Mouse (Mus musculus) kidney, adult 18-20 months (tissue): ENCODE measurements around the gene 9930111J21Rik2.
"Not testable (repeated sequence)": the region's sequence is repeated elsewhere in the genome, so short reads cannot be mapped to it uniquely, and the experiment has no call there.

Source experiments
- DNase-seq: peaks from one replicate; pipeline ENCODE4 v3.0.0; 2021

Gene 9930111J21Rik2

GRCm38 (mm10) chr11:49076001-49076757 is 25.1 kb upstream of the 9930111J21Rik2 start, which contains the start of gene Ifi47:
Ifi47 (plus strand) TSS chr11:49076587.
- peak; percentile 33 for DNase-seq

GRCm38 (mm10) chr11:49068358-49068757 is 17.3 kb upstream of the 9930111J21Rik2 start:
- no peak for DNase-seq

GRCm38 (mm10) chr11:49063713-49064469 is 12.8 kb upstream of the 9930111J21Rik2 start, which contains the start of gene Tgtp2:
Tgtp2 (minus strand) TSS chr11:49064206.
- not testable (repeated sequence) for DNase-seq

DNA sequence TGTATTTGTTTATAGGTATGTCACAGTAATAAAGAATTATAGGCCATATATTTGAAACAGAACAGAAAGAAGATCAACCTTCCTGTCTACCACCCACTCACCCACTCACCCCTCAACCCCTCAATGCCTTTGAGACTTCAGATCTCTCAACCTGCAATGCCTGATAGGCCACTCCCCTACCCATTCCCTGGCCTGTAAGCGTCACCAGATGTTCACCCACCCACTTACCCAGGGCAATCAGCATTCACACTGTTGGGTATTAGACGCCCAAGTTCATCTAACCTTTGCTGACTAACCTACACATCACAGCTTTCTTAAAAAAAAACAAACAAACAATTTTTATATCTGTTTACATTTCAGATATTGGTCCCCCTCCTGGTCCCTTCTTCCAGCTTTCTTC is 10.8 kb upstream of the 9930111J21Rik2 start:
- not testable (repeated sequence) for DNase-seq

GRCm38 (mm10) chr11:49060061-49060460 is 9.0 kb upstream of the 9930111J21Rik2 start:
- not testable (repeated sequence) for DNase-seq

DNA sequence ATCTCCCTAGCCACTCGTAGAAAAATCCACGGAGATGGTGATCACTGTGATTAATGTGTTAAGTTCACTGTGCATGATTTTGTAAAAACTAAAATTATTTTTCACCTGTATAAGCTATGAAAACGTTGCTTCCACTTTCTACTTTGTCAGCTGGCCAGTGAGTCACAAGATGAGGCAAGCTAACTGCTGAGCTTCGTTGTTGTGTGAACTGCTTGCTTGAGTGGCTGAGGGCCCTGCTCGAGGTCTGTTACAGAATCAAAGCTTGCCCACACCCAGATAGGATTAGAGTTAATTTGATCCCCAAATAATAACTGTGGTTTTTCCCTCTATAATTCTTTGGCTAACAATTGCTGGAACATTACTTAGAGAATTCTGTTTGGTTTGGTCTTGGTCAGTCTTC is 852 bp upstream of the 9930111J21Rik2 start:
- not testable (repeated sequence) for DNase-seq

GRCm38 (mm10) chr11:49050064-49050463 is 978 bp downstream of the 9930111J21Rik2 start:
- not testable (repeated sequence) for DNase-seq

- not testable (repeated sequence) for DNase-seq
Measured at GRCm38 (mm10) chr11:49012074-49012473, 39.0 kb downstream of the 9930111J21Rik2 start.

GRCm38 (mm10) chr11:49006785-49007184 is 44.3 kb downstream of the 9930111J21Rik2 start:
- not testable (repeated sequence) for DNase-seq

- DNase-seq = not testable (repeated sequence)
Measured at GRCm38 (mm10) chr11:49006317-49006716, 44.7 kb downstream of the 9930111J21Rik2 start.

DNA sequence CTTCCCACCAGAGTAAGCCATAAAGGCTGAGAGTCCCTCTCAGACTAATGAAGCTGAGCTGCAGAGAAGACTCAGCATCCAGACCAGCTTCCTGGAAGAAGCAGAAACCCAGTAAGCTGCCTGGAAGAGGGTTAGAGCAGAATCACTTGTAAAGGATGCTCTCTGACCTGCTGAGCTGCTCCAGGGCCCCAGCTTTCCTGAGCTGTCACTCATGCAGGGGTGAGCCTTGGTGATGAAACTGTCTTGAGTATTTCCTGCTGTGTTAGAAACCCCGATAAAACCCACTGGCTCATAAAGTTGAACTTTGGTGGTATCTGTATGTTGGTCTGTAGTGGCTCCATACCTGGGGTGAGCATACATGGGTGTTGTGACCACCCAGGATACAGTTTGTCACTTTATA is 50.6 kb downstream of the 9930111J21Rik2 start:
- not testable (repeated sequence) for DNase-seq

DNA sequence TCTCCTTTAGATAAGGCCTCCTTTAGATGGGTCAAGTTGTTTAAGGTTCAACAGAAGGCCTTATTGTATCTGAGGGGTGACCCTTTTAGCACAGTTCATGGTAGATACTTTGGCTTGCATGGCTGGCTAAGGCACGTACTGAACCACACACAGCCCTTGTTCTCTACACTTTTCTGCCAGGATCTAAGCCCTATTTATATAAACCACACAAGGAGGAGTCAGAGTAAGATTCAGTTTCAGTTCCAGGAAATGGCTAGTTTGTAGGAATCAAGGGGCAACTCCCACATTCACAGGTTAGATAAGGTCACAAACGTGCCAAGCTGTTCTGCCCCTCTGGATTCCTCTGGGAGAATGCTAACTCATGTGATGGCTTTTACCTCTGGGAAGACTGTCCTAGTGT is 57.0 kb downstream of the 9930111J21Rik2 start, which contains the start of gene Tgtp1:
Tgtp1 (minus strand) TSS at position 155 of the 400 bp plus-strand sequence.
- DNase-seq = not testable (repeated sequence)

- not testable (repeated sequence) for DNase-seq
Measured at GRCm38 (mm10) chr11:48993296-48993695, 57.7 kb downstream of the 9930111J21Rik2 start.

- peak; percentile 16 for DNase-seq
Measured at GRCm38 (mm10) chr11:48991740-48992520, 59.1 kb downstream of the 9930111J21Rik2 start, which contains the start of gene Gm12185. Gm12185 (minus strand) TSS chr11:48992226.

GRCm38 (mm10) chr11:48989981-48990380 is 61.1 kb downstream of the 9930111J21Rik2 start:
- not testable (repeated sequence) for DNase-seq

GRCm38 (mm10) chr11:48988219-48988618 is 62.8 kb downstream of the 9930111J21Rik2 start:
- DNase-seq = not testable (repeated sequence)

GRCm38 (mm10) chr11:48982848-48983247 is 68.2 kb downstream of the 9930111J21Rik2 start:
- not testable (repeated sequence) for DNase-seq

DNA sequence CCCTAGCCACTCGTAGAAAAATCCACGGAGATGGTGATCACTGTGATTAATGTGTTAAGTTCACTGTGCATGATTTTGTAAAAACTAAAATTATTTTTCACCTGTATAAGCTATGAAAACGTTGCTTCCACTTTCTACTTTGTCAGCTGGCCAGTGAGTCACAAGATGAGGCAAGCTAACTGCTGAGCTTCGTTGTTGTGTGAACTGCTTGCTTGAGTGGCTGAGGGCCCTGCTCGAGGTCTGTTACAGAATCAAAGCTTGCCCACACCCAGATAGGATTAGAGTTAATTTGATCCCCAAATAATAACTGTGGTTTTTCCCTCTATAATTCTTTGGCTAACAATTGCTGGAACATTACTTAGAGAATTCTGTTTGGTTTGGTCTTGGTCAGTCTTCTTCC is 71.0 kb downstream of the 9930111J21Rik2 start:
- DNase-seq = not testable (repeated sequence)

GRCm38 (mm10) chr11:48979251-48979650 is 71.8 kb downstream of the 9930111J21Rik2 start, which contains the start of gene 9930111J21Rik1:
9930111J21Rik1 (minus strand) TSS chr11:48979398.
- DNase-seq = not testable (repeated sequence)

DNA sequence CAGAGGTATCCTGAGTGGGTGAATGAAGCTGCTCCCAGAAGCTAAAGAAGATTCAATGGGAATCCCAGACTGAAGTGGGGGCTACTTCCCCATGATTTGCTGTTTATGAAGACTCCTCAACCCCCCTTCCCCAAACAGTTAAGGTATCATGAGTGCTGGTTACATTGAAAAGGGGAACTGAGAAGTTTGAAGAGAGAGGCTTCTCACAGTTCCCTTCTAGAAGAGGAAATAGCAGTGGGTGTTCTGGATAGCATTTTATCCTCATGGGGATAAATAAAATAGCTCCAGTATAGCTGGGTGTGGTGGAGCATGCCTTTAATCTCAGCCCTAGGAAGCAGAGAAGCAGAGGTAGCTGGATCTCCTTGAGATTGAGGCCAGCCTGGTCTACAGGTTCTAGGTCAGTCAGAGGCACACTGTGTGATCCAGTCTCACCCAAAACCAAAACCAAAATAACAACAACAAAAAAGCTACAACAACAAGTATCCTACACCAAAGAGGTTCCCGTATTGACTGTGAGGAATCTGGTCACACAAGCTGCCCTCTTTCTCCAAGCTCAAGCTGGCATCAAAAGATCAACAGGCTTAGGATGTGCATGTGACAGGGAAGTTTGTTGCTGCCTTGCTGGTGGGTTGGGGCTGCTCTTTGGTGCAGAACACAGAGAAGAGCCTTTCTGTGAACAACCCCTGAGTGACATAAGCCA is 72.7 kb downstream of the 9930111J21Rik2 start, which contains the start of gene Olfr56:
Olfr56 (plus strand) TSS at position 650 of the 700 bp plus-strand sequence.
- not testable (repeated sequence) for DNase-seq

DNA sequence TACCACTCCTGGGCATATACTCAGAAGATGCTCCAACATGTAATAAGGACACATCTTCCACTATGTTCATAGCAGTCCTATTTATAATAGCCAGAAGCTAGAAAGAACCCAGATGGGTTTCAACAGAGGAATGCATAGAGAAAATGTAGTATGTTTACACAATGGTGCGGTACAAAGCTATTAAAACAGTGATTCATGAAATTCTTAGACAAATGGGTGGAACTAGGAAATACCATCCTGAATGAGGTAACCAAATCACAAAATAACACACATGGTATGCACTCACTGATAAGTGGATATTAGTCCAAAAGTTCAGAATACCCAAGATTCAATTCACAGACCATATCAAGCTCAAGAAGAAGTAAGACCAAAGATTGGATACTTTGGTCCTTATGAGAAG is 76.4 kb downstream of the 9930111J21Rik2 start:
- not testable (repeated sequence) for DNase-seq
